Mouse (Mus musculus): ENCODE data around the gene Cfap70. TPM values are rescaled to one million over a fixed set of nuclear protein-coding genes. Genes with fewer than 3 reads are reported as not detected.
A peak's percentile ranks its signal among the peaks of the same experiment; 100 is the strongest.

Gene Cfap70
- polyA plus RNA-seq, 1 experiment from 2014 or later = not detected

DNA sequence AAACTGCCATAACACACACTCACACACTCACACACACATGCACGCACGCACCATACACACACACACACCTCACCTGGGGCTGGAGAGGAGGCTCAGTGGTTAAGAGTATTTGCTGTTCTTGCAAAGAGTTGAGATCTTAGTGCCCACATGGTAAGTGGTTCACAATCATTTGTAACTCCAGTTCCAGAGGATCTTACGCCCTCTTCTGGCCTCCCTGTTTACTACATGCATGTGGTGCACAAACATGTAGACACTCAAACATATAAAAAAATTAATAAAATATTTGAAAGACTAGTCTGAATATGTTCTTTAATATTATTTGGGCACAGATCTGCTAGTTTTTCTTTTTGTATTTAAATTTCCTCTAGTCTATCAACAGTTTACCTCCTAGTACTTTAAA lies 83.8 kb downstream of the Cfap70 start:
- ATAC-seq = no peak
- H3K4me3 ChIP-seq (ENCODE audit: low read depth, low read length) = no peak overlapping the region
- no peak overlapping the region for H3K27ac ChIP-seq (ENCODE audit: low read depth, low read length)
- H3K4me1 ChIP-seq (replicated peaks; ENCODE audit: control insufficient read depth, insufficient read depth, low read length) = no peaks in the 10 kb centered on the region
- H3K9me3 ChIP-seq (ENCODE audit: control insufficient read depth) = no peaks in the 10 kb centered on the region
- H3K36me3 ChIP-seq (ENCODE audit: control insufficient read depth, insufficient read depth) = peaks cover 38% of the 10 kb centered on the region
- TF ChIP-seq CTCF (IDR thresholded peaks at IDR 0.05; ENCODE audit: low read depth) = peak; percentile 30
- H3K9ac ChIP-seq (ENCODE audit: low read depth, low read length) = no peak overlapping the region
- 96% methylated on average over 3 of the region's 3 CpGs for WGBS
- H3K4me2 ChIP-seq (replicated peaks; ENCODE audit: low read depth) = no peak overlapping the region
- no peaks in the 10 kb centered on the region for H3K27me3 ChIP-seq (replicated peaks; ENCODE audit: control insufficient read depth, insufficient read depth, low read length)

DNA sequence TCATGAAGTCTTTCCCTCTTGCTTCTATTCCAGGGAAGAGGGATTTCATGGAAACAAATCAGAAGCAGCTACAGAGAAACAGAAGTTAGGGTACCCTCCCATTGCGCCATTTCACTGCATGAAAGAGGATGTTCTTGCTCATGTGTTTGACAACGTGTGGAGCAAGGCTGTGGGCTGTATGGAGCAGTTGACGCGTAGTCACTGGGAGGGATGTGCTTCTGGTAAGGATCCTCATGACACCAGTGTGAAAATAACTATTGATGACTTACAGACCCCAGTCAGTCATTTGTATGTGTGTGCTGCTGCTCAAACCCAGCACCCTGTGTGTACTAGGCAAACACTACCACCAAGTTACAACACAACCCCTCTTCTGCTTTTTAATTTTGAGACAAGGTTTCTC lies 88.8 kb downstream of the Cfap70 start:
- Histone ChIP-seq H3K9me3 (ENCODE audit: control insufficient read depth) (no peaks in the 10 kb centered on the region), H3K4me2 (replicated peaks; ENCODE audit: low read depth) (no peak overlapping the region), H3K27me3 (replicated peaks; ENCODE audit: control insufficient read depth, insufficient read depth, low read length) (no peaks in the 10 kb centered on the region), H3K36me3 (ENCODE audit: control insufficient read depth, insufficient read depth) (peaks cover 78% of the 10 kb centered on the region), H3K4me3 (ENCODE audit: low read depth, low read length) (no peak overlapping the region), H3K4me1 (replicated peaks; ENCODE audit: control insufficient read depth, insufficient read depth, low read length) (no peaks in the 10 kb centered on the region), H3K9ac (ENCODE audit: low read depth, low read length) (no peak overlapping the region), H3K27ac (ENCODE audit: low read depth, low read length) (no peak overlapping the region)
- 88% methylated on average over 4 of the region's 4 CpGs for WGBS
- TF ChIP-seq CTCF (IDR thresholded peaks at IDR 0.05; ENCODE audit: low read depth) = no peak
- no peak for ATAC-seq

DNA sequence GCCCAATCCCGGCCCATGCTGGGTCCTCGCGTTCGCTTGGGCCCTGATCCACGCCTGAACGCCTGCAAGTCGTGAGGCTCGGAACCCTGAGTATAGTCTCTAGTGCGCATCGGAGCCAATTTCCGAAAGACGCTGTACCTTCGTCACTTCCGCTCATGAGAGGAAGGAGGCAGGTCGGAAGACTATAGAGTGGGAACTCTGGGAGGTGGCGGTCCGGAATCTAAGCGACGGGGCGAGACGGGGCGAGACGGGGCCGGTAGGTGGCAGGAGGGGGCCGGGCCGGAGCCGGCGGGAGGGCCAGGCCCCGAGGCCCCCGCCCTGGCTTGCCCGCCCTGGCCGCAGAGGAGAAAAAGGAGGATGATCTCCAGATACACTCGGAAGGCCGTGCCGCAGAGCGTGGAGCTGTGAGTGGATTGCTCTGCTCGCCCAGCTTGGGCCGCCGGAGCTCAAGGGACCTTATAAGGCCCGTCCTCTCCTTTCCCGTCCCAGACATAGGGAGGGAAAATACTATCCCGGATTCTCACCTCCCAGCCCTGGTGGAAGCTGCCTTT lies 104.0 kb downstream of the Cfap70 start, which contains the start of the genes Ecd and Fam149b:
TSS of gene Ecd (minus strand) at position 131 of the 551 bp plus-strand sequence.
TSS of gene Fam149b (plus strand) at position 172 of the 551 bp plus-strand sequence.
- H3K4me3 ChIP-seq (ENCODE audit: low read depth, low read length) = peak within 1 kb of the TSS; percentile 62
- no peaks in the 10 kb centered on the region for H3K27me3 ChIP-seq (replicated peaks; ENCODE audit: control insufficient read depth, insufficient read depth, low read length)
- peak within 1 kb of the TSS; percentile 88 for H3K9ac ChIP-seq (ENCODE audit: low read depth, low read length)
- H3K9me3 ChIP-seq (ENCODE audit: control insufficient read depth) = no peaks in the 10 kb centered on the region
- H3K36me3 ChIP-seq (ENCODE audit: control insufficient read depth, insufficient read depth) = peaks cover 25% of the 10 kb centered on the region
- TF ChIP-seq CTCF (IDR thresholded peaks at IDR 0.05; ENCODE audit: low read depth) = peak; percentile 78
- peak within 1 kb of the TSS; percentile 94 for H3K27ac ChIP-seq (ENCODE audit: low read depth, low read length)
- H3K4me2 ChIP-seq (replicated peaks; ENCODE audit: low read depth) = peak within 1 kb of the TSS; percentile 79
- peak; percentile 96 for ATAC-seq
- no peaks in the 10 kb centered on the region; the same call in 1 of the 2 replicates for H3K4me1 ChIP-seq (replicated peaks; ENCODE audit: control insufficient read depth, insufficient read depth, low read length)
- under 1% methylated on average over 39 of the region's 42 CpGs for WGBS

DNA sequence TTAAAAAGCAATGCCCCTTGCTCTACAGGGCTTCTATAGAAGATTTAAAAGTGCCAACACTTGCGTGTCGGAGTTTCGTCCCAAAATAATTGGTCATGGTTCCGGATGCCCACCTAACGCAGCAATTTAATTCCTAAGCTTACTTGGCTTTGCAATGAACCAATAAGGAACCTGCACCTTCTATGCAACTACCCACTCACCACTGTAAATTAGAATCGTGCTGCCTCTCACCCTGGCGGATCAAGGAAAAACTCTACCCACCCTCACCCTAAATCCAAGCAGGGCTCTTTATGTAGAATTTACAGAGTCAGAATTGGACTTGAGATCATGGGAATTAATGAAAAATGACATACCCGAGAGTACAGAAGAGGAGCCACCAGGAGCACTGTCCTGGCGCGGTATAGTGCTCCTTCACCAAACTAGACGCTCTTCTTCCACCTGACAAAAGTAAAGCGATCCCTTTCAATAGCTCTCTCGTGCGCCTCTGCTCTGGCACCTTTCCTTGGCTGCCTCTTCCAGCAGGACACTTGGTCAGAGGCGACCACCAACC lies 104.5 kb downstream of the Cfap70 start:
- WGBS = 2% methylated on average over 15 of the region's 15 CpGs
- peak overlapping the region; percentile 88 for H3K9ac ChIP-seq (ENCODE audit: low read depth, low read length)
- H3K27me3 ChIP-seq (replicated peaks; ENCODE audit: control insufficient read depth, insufficient read depth, low read length) = no peaks in the 10 kb centered on the region
- peak overlapping the region; percentile 79 for H3K4me2 ChIP-seq (replicated peaks; ENCODE audit: low read depth)
- H3K4me3 ChIP-seq (ENCODE audit: low read depth, low read length) = peak overlapping the region; percentile 62
- no peaks in the 10 kb centered on the region; the same call in 1 of the 2 replicates for H3K4me1 ChIP-seq (replicated peaks; ENCODE audit: control insufficient read depth, insufficient read depth, low read length)
- peak overlapping the region; percentile 94 for H3K27ac ChIP-seq (ENCODE audit: low read depth, low read length)
- H3K36me3 ChIP-seq (ENCODE audit: control insufficient read depth, insufficient read depth) = peaks cover 21% of the 10 kb centered on the region
- peak; percentile 60 for ATAC-seq
- no peaks in the 10 kb centered on the region for H3K9me3 ChIP-seq (ENCODE audit: control insufficient read depth)
- TF ChIP-seq CTCF (IDR thresholded peaks at IDR 0.05; ENCODE audit: low read depth) = no peak

DNA sequence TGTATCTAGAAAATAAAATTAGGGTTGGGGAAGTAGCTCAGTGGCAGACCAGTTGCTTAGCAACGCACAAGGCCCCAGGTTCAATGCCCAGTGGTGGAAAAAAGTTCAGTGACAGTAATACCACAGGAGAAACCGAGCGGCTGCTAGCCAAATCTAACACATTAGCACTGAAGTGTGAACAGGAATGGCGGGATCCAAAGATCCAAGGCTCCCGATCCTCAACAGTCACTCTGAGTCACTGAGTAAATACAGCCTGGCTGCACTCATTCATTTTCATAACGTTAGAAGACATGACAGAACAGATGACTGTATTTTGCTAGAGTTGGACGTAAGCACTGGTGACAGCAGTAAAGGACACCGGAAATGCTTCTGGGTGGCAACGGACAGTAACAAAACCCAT lies 106.1 kb downstream of the Cfap70 start:
- ATAC-seq = no peak
- WGBS = 75% methylated on average over 9 of the region's 9 CpGs
- Histone ChIP-seq H3K9ac (ENCODE audit: low read depth, low read length) (no peak overlapping the region), H3K27me3 (replicated peaks; ENCODE audit: control insufficient read depth, insufficient read depth, low read length) (no peaks in the 10 kb centered on the region), H3K4me1 (replicated peaks; ENCODE audit: control insufficient read depth, insufficient read depth, low read length) (no peaks in the 10 kb centered on the region; the same call in 1 of the 2 replicates), H3K27ac (ENCODE audit: low read depth, low read length) (no peak overlapping the region), H3K4me3 (ENCODE audit: low read depth, low read length) (no peak overlapping the region), H3K4me2 (replicated peaks; ENCODE audit: low read depth) (no peak overlapping the region), H3K9me3 (ENCODE audit: control insufficient read depth) (no peaks in the 10 kb centered on the region), H3K36me3 (ENCODE audit: control insufficient read depth, insufficient read depth) (peaks cover 26% of the 10 kb centered on the region)
- no peak for TF ChIP-seq CTCF (IDR thresholded peaks at IDR 0.05; ENCODE audit: low read depth)

Other genes with a start within 250 kb of the Cfap70 start
- gene Kcnk16, start 183.0 kb downstream of the Cfap70 start, polyA plus RNA-seq (2015; fragmentation: Nextera tagmentation; extraction: Ambion mirVana) = 0.68 and 1.1 TPM in 2 replicates
- gene Nudt13, start 157.5 kb downstream of the Cfap70 start, polyA plus RNA-seq (2015; fragmentation: Nextera tagmentation; extraction: Ambion mirVana) = 7.4 and 10.5 TPM in 2 replicates
- 13.5 and 15.5 TPM in 2 replicates for gene Ecd, start 104.1 kb downstream of the Cfap70 start, polyA plus RNA-seq (2015; fragmentation: Nextera tagmentation; extraction: Ambion mirVana)
- gene Fam149b, start 104.1 kb downstream of the Cfap70 start, polyA plus RNA-seq (2015; fragmentation: Nextera tagmentation; extraction: Ambion mirVana) = 12.8 and 13.2 TPM in 2 replicates
- gene Dnajc9, start 63.3 kb downstream of the Cfap70 start, polyA plus RNA-seq (2015; fragmentation: Nextera tagmentation; extraction: Ambion mirVana) = 39.3 and 41.5 TPM in 2 replicates
- 78.3 and 80.4 TPM in 2 replicates for gene Mrps16, start 58.6 kb downstream of the Cfap70 start, polyA plus RNA-seq (2015; fragmentation: Nextera tagmentation; extraction: Ambion mirVana)
- gene Anxa7, start 27.9 kb upstream of the Cfap70 start, polyA plus RNA-seq (2015; fragmentation: Nextera tagmentation; extraction: Ambion mirVana) = 33.6 and 37.8 TPM in 2 replicates
- gene Mss51, start 44.7 kb upstream of the Cfap70 start, polyA plus RNA-seq (2015; fragmentation: Nextera tagmentation; extraction: Ambion mirVana) = 0.21 and 0.26 TPM in 2 replicates
- gene Ppp3cb, start 94.3 kb upstream of the Cfap70 start, polyA plus RNA-seq (2015; fragmentation: Nextera tagmentation; extraction: Ambion mirVana) = 24.2 and 24.4 TPM in 2 replicates
- 2.2 and 2.6 TPM in 2 replicates for gene Usp54, start 188.8 kb upstream of the Cfap70 start, polyA plus RNA-seq (2015; fragmentation: Nextera tagmentation; extraction: Ambion mirVana)
- not detected in 2 replicates for gene Myoz1, start 204.3 kb upstream of the Cfap70 start, polyA plus RNA-seq (2015; fragmentation: Nextera tagmentation; extraction: Ambion mirVana)
- 0.23 and 0.27 TPM in 2 replicates for gene Synpo2l, start 216.1 kb upstream of the Cfap70 start, polyA plus RNA-seq (2015; fragmentation: Nextera tagmentation; extraction: Ambion mirVana)
- 51.0 and 53.8 TPM in 2 replicates for gene Sec24c, start 222.1 kb upstream of the Cfap70 start, polyA plus RNA-seq (2015; fragmentation: Nextera tagmentation; extraction: Ambion mirVana)
- gene Fut11, start 242.7 kb upstream of the Cfap70 start, polyA plus RNA-seq (2015; fragmentation: Nextera tagmentation; extraction: Ambion mirVana) = 7.4 and 8.4 TPM in 2 replicates

Measured in intestine, postnatal 0 days (tissue).